Mouse (Mus musculus) gastrocnemius, postnatal 4 days (tissue): Measurements from ENCODE around the gene Spata18. TPM values are rescaled to one million over a fixed set of nuclear protein-coding genes. Genes with fewer than 3 reads are reported as not detected.

ENCODE experiments used
- DNase-seq, 2 experiments: peaks; one replicate each; pipeline ENCODE4 v3.0.0; 2021 to 2022; ENCODE audit warnings: low spot score in 2 of 2, mixed read lengths in 2 of 2
- long read RNA-seq, 2 experiments: library from polyadenylated mRNA; stranded (forward); transcript quantifications; one replicate each; pipeline ENCODE4 v2.0.0; 2021
- total RNA-seq, 2 experiments: library from RNA; stranded (reverse); gene quantifications; 2 replicates each; pipeline ENCODE4 v1.2.3; 2021

Spata18 gene
- total RNA-seq = 1 to 10 TPM in 1 of 2 experiments, under 1 TPM in 1; 0.29 to 1.1 TPM
- long read RNA-seq, experiment 1 = 0 reads
- long read RNA-seq, experiment 2, partial matches to known transcripts = 1 of 1 reads
- long read RNA-seq, experiment 2, other reads (novel, unspliced or antisense) = 0 of 1 reads

- peak; percentile 34 to 46 for DNase-seq
These were observed at the start of gene Spata18 for GRCm38 (mm10) chr5:73651061-73651854. Spata18 (plus strand) TSS chr5:73651379.

- DNase-seq = no peak
These were observed 48.3 kb upstream of the Spata18 start for GRCm38 (mm10) chr5:73602865-73603264.

GRCm38 (mm10) chr5:73604542-73604941, 46.6 kb upstream of the Spata18 start:
- DNase-seq = no peak

GRCm38 (mm10) chr5:73604964-73605363, 46.2 kb upstream of the Spata18 start:
- DNase-seq = no peak

- DNase-seq = no peak
These were observed 40.1 kb upstream of the Spata18 start for GRCm38 (mm10) chr5:73611071-73611470.

GRCm38 (mm10) chr5:73613296-73613695, 37.9 kb upstream of the Spata18 start:
- no peak for DNase-seq

GRCm38 (mm10) chr5:73615211-73615610, 36.0 kb upstream of the Spata18 start:
- no peak for DNase-seq

- no peak for DNase-seq
These were observed 32.2 kb upstream of the Spata18 start for GRCm38 (mm10) chr5:73618969-73619368.

- no peak for DNase-seq
These were observed 25.7 kb upstream of the Spata18 start for GRCm38 (mm10) chr5:73625505-73625904.

- DNase-seq = no peak
These were observed 24.3 kb upstream of the Spata18 start for GRCm38 (mm10) chr5:73626842-73627241.

- no peak for DNase-seq
These were observed 23.6 kb upstream of the Spata18 start for GRCm38 (mm10) chr5:73627559-73627958.

- no peak for DNase-seq
These were observed 23.2 kb upstream of the Spata18 start for GRCm38 (mm10) chr5:73627991-73628390.

GRCm38 (mm10) chr5:73630141-73630540, 21.0 kb upstream of the Spata18 start:
- no peak for DNase-seq

- DNase-seq = no peak
These were observed 20.1 kb upstream of the Spata18 start for GRCm38 (mm10) chr5:73631001-73631558.

- DNase-seq = no peak
These were observed 18.9 kb upstream of the Spata18 start, which contains the start of gene Lrrc66 for GRCm38 (mm10) chr5:73632291-73632690. Lrrc66 (minus strand) TSS chr5:73632526.

GRCm38 (mm10) chr5:73633141-73633540, 18.0 kb upstream of the Spata18 start:
- peak; percentile 68 to 77 for DNase-seq

- DNase-seq = no peak
These were observed 13.7 kb upstream of the Spata18 start for GRCm38 (mm10) chr5:73637337-73638107.

GRCm38 (mm10) chr5:73641058-73641457, 10.1 kb upstream of the Spata18 start:
- DNase-seq = no peak

- no peak for DNase-seq
These were observed 9.1 kb upstream of the Spata18 start for GRCm38 (mm10) chr5:73642091-73642490.

GRCm38 (mm10) chr5:73647261-73647900, 3.8 kb upstream of the Spata18 start, which contains the start of gene Sgcb:
Sgcb (minus strand) TSS chr5:73647790.
- peak; percentile 77 to 88 for DNase-seq

- DNase-seq = peak in 1 of 2 experiments; percentile 24
These were observed 714 bp upstream of the Spata18 start for GRCm38 (mm10) chr5:73650365-73650964.
